ENCODE assay signal across 9 mouse cellular contexts in the genomic region with DNA sequence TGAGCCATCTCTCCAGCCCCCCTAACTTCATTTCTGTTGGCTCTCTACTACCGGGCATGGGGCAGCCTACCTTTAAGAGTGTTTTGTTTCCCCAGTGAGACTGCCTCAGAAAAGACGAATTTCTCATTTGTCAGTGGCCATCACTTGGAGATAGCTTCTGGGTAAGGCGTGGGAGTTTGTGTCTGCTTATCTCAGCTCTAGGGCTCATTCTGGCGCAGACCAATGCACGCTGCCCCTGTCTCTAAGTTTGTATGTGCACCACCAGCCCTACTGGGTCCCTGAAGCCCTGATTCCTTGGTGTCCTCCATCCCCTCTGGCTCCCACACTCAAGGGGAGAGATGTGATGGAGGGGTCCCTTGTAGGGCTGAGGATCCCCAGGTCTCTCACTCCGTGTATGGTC.
DNase-seq lines count a peak whose midpoint lies in the region; ATAC-seq and TF ChIP-seq lines count a peak whose summit lies in the region.
"Had no signal": no experiment of that assay in that cellular context is flagged by ENCODE, and none has a peak within 500 bp of the region (broad histone marks: within the 10 kb centered on the region; RNA-seq: fewer than 3 reads in every experiment).

No protein-coding gene starts in this region.

- H3K36me3 ChIP-seq in hindbrain, embryonic 12.5 days: no peaks in the 10 kb centered on the region
- no peaks in the 10 kb centered on the region for H3K36me3 ChIP-seq in hindbrain, embryonic 16.5 days (ENCODE audit: control insufficient read depth, insufficient read depth, low read length)
- peaks cover 8% of the 10 kb centered on the region for H3K36me3 ChIP-seq in erythroblast, embryonic 14.5 days (ENCODE audit: control insufficient read depth)
- no peaks in the 10 kb centered on the region for H3K36me3 ChIP-seq in liver, postnatal 0 days (replicated peaks; ENCODE audit: insufficient read depth, low read length)

- no peak overlapping the region for H3K27ac ChIP-seq in hindbrain, embryonic 12.5 days
- H3K27ac ChIP-seq in hindbrain, embryonic 16.5 days (ENCODE audit: low read depth, low read length): no peak overlapping the region
- H3K27ac ChIP-seq in liver, postnatal 0 days (ENCODE audit: low read depth): peak overlapping the region; percentile 80
- H3K27ac ChIP-seq: heart, adult 2 months; macrophage had no signal

- peak; percentile 73 for TF ChIP-seq EP300 in liver, postnatal 0 days (IDR thresholded peaks at IDR 0.05; ENCODE audit: low read depth)

- H3K4me3 ChIP-seq in hindbrain, embryonic 12.5 days: no peak overlapping the region
- no peak overlapping the region for H3K4me3 ChIP-seq in hindbrain, embryonic 16.5 days (ENCODE audit: low read length)
- peak overlapping the region; percentile 60 for H3K4me3 ChIP-seq in erythroblast, embryonic 14.5 days (replicated peaks)
- peak overlapping the region; percentile 14; the same call in 1 of the 2 replicates for H3K4me3 ChIP-seq in liver, postnatal 0 days (ENCODE audit: low read depth, low read length)
- H3K4me3 ChIP-seq: heart, adult 2 months had no signal

- no peaks in the 10 kb centered on the region for H3K4me1 ChIP-seq in hindbrain, embryonic 12.5 days
- no peaks in the 10 kb centered on the region for H3K4me1 ChIP-seq in hindbrain, embryonic 16.5 days (ENCODE audit: control insufficient read depth, insufficient read depth, low read depth, low read length)
- H3K4me1 ChIP-seq in erythroblast, embryonic 14.5 days (ENCODE audit: control insufficient read depth): peaks cover 76% of the 10 kb centered on the region
- H3K4me1 ChIP-seq in liver, postnatal 0 days (ENCODE audit: insufficient read depth): peaks cover 14% of the 10 kb centered on the region; the same call in 1 of the 2 replicates

- no peaks in the 10 kb centered on the region for H3K9me3 ChIP-seq in hindbrain, embryonic 12.5 days (replicated peaks)
- no peaks in the 10 kb centered on the region for H3K9me3 ChIP-seq in hindbrain, embryonic 16.5 days (ENCODE audit: control insufficient read depth, low read length)
- no peaks in the 10 kb centered on the region for H3K9me3 ChIP-seq in erythroblast, embryonic 14.5 days (ENCODE audit: control insufficient read depth, low read length)
- H3K9me3 ChIP-seq in liver, postnatal 0 days (ENCODE audit: low read length): no peaks in the 10 kb centered on the region

- H3K27me3 ChIP-seq in hindbrain, embryonic 12.5 days: 0 out of 2 replicates have a peak, but pooled peaks cover 2% of the 10 kb centered on the region
- no peaks in the 10 kb centered on the region for H3K27me3 ChIP-seq in hindbrain, embryonic 16.5 days (replicated peaks; ENCODE audit: control insufficient read depth, insufficient read depth, low read length)
- H3K27me3 ChIP-seq in erythroblast, embryonic 14.5 days (ENCODE audit: control insufficient read depth): peaks cover under 1% of the 10 kb centered on the region
- peaks cover 3% of the 10 kb centered on the region; the same call in 1 of the 2 replicates for H3K27me3 ChIP-seq in liver, postnatal 0 days (ENCODE audit: insufficient read depth, low read length)

- H3K4me2 ChIP-seq in hindbrain, embryonic 12.5 days (replicated peaks): no peak overlapping the region
- no peak overlapping the region for H3K4me2 ChIP-seq in hindbrain, embryonic 16.5 days (ENCODE audit: low read length)
- H3K4me2 ChIP-seq in liver, postnatal 0 days (ENCODE audit: low read depth, low read length): peak overlapping the region; percentile 64

- 66% methylated on average over 6 of the region's 6 CpGs for WGBS in hindbrain, embryonic 12.5 days
- WGBS in hindbrain, embryonic 16.5 days: 72% methylated on average over 6 of the region's 6 CpGs
- 47% methylated on average over 6 of the region's 6 CpGs for WGBS in liver, postnatal 0 days (ENCODE audit: insufficient replicate concordance)

- no peak for TF ChIP-seq CTCF in liver, postnatal 0 days (IDR thresholded peaks at IDR 0.05; ENCODE audit: low read depth)

- no peak for ATAC-seq in hindbrain, embryonic 12.5 days (ENCODE audit: low FRiP score)
- no peak for ATAC-seq in hindbrain, embryonic 16.5 days
- peak; percentile 48 for ATAC-seq in liver, postnatal 0 days

- H3K9ac ChIP-seq in hindbrain, embryonic 12.5 days: 0 out of 2 replicates have a peak overlapping the region, but pooled peaks have one; percentile 4
- no peak overlapping the region for H3K9ac ChIP-seq in hindbrain, embryonic 16.5 days (ENCODE audit: low read depth, low read length)
- peak overlapping the region; percentile 60 for H3K9ac ChIP-seq in liver, postnatal 0 days (replicated peaks)

- peak; percentile 63 for DNase-seq in c-Kit-negative CD71-positive TER-119-positive erythroid progenitor cells, embryonic 14.5 days (ENCODE audit: low read depth, low spot score)
- peak; percentile 46 for DNase-seq in liver, postnatal 0 days
- DNase-seq in layer of hippocampus, adult 18-20 months (ENCODE audit: low spot score in 2 of 2): no peak
- no peak for DNase-seq in layer of hippocampus, adult 9-10 months (ENCODE audit: low spot score)

Comparison
In these comparisons a context has a peak if more than half of its experiments do, and no peak if none do; other contexts are left out.
1. H3K4me3 ChIP-seq: peak in erythroblast, embryonic 14.5 days (single experiment) and liver, postnatal 0 days (single experiment); none in hindbrain, embryonic 12.5 days (single experiment) and hindbrain, embryonic 16.5 days (single experiment).
2. DNase-seq: peak in c-Kit-negative CD71-positive TER-119-positive erythroid progenitor cells, embryonic 14.5 days (single experiment) and liver, postnatal 0 days (single experiment); none in layer of hippocampus, adult 18-20 months (0 of 2) and layer of hippocampus, adult 9-10 months (single experiment).